Mouse (Mus musculus) myocyte (in vitro differentiated cells): Measurements from ENCODE around the gene Ang6. TPM values are rescaled to one million over a fixed set of nuclear protein-coding genes. Genes with fewer than 3 reads are reported as not detected.
"Not testable (repeated sequence)": the region's sequence is repeated elsewhere in the genome, so short reads cannot be mapped to it uniquely, and the experiment has no call there.

Experiments
- H3K27me3 ChIP-seq: one replicate; pipeline ENCODE4 v1.6.1; 2011; ENCODE audit not compliant: control insufficient read depth, insufficient read depth, insufficient read length
- H3K36me3 ChIP-seq: one replicate; pipeline ENCODE4 v1.6.1; 2011; ENCODE audit not compliant: control insufficient read depth, insufficient read depth
- H3K4me2 ChIP-seq: one replicate; pipeline ENCODE4 v1.6.1; 2011; ENCODE audit warnings: low read depth, control low read depth
- H3K4me3 ChIP-seq: one replicate; pipeline ENCODE4 v1.5.1; 2011; ENCODE audit warnings: mild to moderate bottlenecking, control low read depth, moderate library complexity
- H3K79me2 ChIP-seq: one replicate; pipeline ENCODE4 v1.6.1; 2011; ENCODE audit not compliant: control insufficient read depth, insufficient read depth
- H3ac ChIP-seq: one replicate; pipeline ENCODE4 v1.6.1; 2011; ENCODE audit not compliant: control insufficient read depth, insufficient read length
- CEBPB ChIP-seq: IDR thresholded peaks from 2 replicates; pipeline ENCODE4 v1.6.1; 2011; ENCODE audit warnings: mild to moderate bottlenecking, moderate library complexity; ENCODE audit not compliant: poor library complexity, insufficient read depth, severe bottlenecking
- E2F4 ChIP-seq: IDR thresholded peaks from one replicate; pipeline ENCODE4 v1.6.1; 2011; ENCODE audit warnings: mild to moderate bottlenecking, control low read depth, moderate library complexity; ENCODE audit not compliant: insufficient read depth
- MAX ChIP-seq: IDR thresholded peaks from one replicate; pipeline ENCODE4 v1.6.1; 2011; ENCODE audit warnings: low read depth, mild to moderate bottlenecking, control low read depth
- MYOD1 ChIP-seq, 3 experiments: IDR thresholded peaks; one replicate each; pipeline ENCODE4 v1.6.1; 2011; ENCODE audit warnings: control low read depth in 2 of 3, low read depth in 2 of 3, mild to moderate bottlenecking in 2 of 3, moderate library complexity in 1 of 3; ENCODE audit not compliant: insufficient read length in 2 of 3, control insufficient read depth in 1 of 3
- POLR2A ChIP-seq: IDR thresholded peaks from one replicate; pipeline ENCODE4 v1.6.1; 2011; ENCODE audit warnings: low read depth, mild to moderate bottlenecking, control low read depth, moderate library complexity; ENCODE audit not compliant: insufficient read length
- POLR2AphosphoS2 ChIP-seq: IDR thresholded peaks from one replicate; pipeline ENCODE4 v1.6.1; 2011; ENCODE audit warnings: low read depth, control low read depth; ENCODE audit not compliant: insufficient read length
- REST ChIP-seq: IDR thresholded peaks from one replicate; pipeline ENCODE4 v1.6.1; 2011; ENCODE audit warnings: mild to moderate bottlenecking, control low read depth, moderate library complexity; ENCODE audit not compliant: insufficient read depth, insufficient read length
- TCF12 ChIP-seq: IDR thresholded peaks from one replicate; pipeline ENCODE4 v1.6.1; 2011; ENCODE audit warnings: mild to moderate bottlenecking, control low read depth; ENCODE audit not compliant: poor library complexity, insufficient read depth, severe bottlenecking
- TCF3 ChIP-seq: IDR thresholded peaks from one replicate; pipeline ENCODE4 v1.6.1; 2011; ENCODE audit warnings: low read depth, control low read depth; ENCODE audit not compliant: insufficient read length
- USF1 ChIP-seq: IDR thresholded peaks from one replicate; pipeline ENCODE4 v1.6.1; 2011; ENCODE audit warnings: low read depth, mild to moderate bottlenecking, control low read depth, moderate library complexity
- polyA plus RNA-seq: library from polyadenylated mRNA; unstranded; fragments of >200 nt; fragmentation: generic; extraction: Trizol; gene quantifications from one replicate; pipeline ENCODE4 v1.2.1, GENCODE M21; 2012; ENCODE audit warnings: missing spikeins

The Ang6 gene
- polyA plus RNA-seq: not detected

DNA sequence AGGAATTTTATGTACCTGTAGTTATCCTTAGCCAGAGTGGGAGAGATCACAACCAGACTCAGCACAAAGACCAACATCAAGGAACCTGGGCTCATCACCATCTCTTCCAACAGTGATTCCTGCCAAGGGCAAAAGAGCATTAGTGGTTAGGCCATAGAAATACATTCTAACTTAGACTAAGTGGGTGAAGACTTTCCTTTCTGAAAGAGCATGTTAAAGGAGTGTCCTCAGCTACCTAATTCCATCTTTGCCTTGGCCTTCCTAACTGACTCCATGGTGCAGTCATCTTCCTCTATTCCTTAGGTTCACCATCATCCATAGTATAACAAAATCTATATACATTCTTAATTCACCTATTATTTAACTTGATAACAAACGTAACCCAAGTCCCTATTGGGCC, at the start of gene Ang6:
Ang6 (minus strand) TSS at position 101 of the 400 bp plus-strand sequence.
- Histone ChIP-seq H3K79me2 (no peaks in the 10 kb centered on the region), H3K27me3 (no peaks in the 10 kb centered on the region), H3K4me3 (no peak within 1 kb of the TSS), H3K36me3 (no peaks in the 10 kb centered on the region), H3K4me2 (no peak within 1 kb of the TSS), H3ac (no peak within 1 kb of the TSS)
- no peak for TF ChIP-seq POLR2A
- TF ChIP-seq REST: no peak
- TF ChIP-seq TCF12: no peak
- no peak for TF ChIP-seq MYOD1 (IDR thresholded peaks at IDR 0.05; ENCODE audit: control insufficient read depth in 1 of 3, insufficient read length in 2 of 3, low read depth in 2 of 3)
- TF ChIP-seq POLR2AphosphoS2: no peak
- TF ChIP-seq USF1: no peak

DNA sequence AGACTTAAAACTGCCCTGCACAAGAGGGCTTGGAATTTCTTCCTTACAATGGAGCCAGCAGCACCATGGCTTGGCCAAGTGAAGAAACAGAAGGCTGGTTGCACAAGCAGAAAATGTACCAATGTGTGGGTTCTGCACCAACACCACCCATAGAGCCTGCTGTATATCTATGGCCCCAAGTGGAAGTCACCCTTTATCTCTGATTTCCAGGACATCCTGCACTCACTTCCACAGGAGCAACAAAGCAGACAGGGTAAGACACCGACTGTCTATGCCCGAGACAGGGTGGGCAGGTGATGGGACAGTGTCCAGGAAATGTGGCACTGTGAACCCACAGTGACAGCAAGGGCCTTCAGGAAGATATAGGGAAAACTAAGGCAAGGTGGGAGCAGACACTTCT, 44.5 kb upstream of the Ang6 start:
- H3K4me3 ChIP-seq, H3ac ChIP-seq: not testable (repeated sequence)

DNA sequence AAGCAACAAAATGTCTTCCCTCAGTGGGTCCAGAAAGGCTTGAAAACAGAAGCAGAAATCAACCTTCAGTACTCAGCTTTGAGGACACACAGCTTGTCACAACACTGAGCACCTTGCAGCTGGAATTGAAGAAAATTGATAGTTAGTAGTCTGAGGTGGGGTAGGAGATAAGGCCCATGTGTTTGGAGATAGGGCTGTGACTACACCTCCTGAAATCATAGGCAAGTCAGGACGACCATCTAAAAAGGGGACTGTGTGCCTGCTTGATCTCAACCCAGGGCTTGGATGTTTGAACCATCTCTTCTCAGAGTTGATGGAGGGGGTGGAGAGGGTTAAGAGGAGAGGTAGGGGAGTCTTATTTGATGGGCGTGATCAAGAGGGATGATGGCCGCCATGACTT, 29.8 kb upstream of the Ang6 start:
- H3K36me3 ChIP-seq: not testable (repeated sequence)

More for the DNA sequence above, 44.5 kb upstream of the Ang6 start:
- not testable (repeated sequence) for H3K36me3 ChIP-seq, H3K4me2 ChIP-seq, H3K79me2 ChIP-seq, H3K27me3 ChIP-seq

DNA sequence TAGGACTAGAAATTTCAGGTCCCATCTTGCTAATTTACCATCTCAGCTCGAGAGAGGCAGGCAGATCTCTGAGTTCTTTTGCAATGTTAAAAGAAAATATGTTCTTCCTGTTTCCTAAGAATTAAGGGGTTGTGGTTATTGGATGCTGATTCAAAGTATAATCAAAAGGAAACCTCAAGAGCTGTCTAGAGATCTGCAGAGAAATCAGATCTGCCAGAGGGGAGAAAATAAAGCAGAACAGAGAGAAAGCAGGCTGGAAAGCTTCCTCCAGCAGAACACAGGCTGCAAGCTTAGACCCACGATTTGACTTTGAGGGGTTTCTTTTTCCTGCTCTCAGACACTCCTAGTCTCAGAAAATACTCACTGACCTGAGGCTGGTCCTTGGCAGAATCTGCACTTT, 7.6 kb upstream of the Ang6 start:
- not testable (repeated sequence) for H3K4me3 ChIP-seq, H3K4me2 ChIP-seq, H3ac ChIP-seq, H3K79me2 ChIP-seq, H3K36me3 ChIP-seq, H3K27me3 ChIP-seq

More for the DNA sequence above, 29.8 kb upstream of the Ang6 start:
- not testable (repeated sequence) for H3ac ChIP-seq, H3K79me2 ChIP-seq, H3K27me3 ChIP-seq, H3K4me3 ChIP-seq, H3K4me2 ChIP-seq

DNA sequence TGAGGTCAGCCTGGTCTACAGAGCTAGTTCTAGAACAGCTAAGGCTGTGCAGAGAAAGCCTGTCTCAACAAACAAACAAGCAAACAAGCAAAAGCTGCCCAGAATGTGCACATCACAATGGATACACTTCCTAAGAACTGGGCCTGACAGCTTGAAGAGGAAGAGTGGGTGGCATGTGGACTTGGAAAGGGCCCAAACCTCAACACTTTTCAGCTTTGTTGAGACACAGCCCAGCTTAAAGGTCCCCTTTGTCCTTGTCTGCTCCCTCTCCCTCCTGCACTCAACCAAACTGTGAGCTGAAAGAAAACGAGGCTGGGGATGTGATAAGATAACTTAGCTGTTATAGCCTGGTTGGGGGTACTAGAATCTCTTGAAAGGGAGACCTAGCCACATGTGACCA, 6.0 kb upstream of the Ang6 start:
- not testable (repeated sequence) for H3K4me3 ChIP-seq, H3ac ChIP-seq

DNA sequence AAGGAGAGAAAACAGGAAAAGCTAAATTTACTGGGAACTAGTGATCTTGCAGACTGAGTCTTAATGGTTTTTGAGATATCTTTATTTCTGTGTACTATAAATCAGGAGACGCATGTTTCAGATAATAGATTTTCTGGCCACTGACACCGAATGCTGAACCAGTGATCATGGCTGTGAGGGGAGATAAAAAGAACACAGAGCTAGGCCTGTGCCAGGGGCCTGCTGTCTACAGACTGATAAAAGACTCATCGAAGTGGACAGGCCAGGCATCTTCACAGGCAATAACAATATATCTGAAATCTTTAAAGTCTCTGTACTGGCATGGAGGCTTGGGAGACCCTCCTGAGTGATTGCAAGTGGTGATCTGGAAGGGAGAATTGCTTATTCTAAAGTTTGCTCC, 469 bp downstream of the Ang6 start:
- Histone ChIP-seq H3ac (no peak overlapping the region), H3K27me3 (no peaks in the 10 kb centered on the region), H3K4me3 (no peak overlapping the region), H3K4me2 (no peak overlapping the region), H3K79me2 (no peaks in the 10 kb centered on the region), H3K36me3 (no peaks in the 10 kb centered on the region)
- TF ChIP-seq POLR2A (no peak), MYOD1 (IDR thresholded peaks at IDR 0.05; ENCODE audit: control insufficient read depth in 1 of 3, insufficient read length in 2 of 3, low read depth in 2 of 3) (no peak), REST (no peak), E2F4 (no peak), POLR2AphosphoS2 (no peak), CEBPB (no peak), TCF3 (no peak), MAX (no peak)

More for the DNA sequence above, 6.0 kb upstream of the Ang6 start:
- not testable (repeated sequence) for H3K4me2 ChIP-seq, H3K27me3 ChIP-seq, H3K79me2 ChIP-seq, H3K36me3 ChIP-seq

DNA sequence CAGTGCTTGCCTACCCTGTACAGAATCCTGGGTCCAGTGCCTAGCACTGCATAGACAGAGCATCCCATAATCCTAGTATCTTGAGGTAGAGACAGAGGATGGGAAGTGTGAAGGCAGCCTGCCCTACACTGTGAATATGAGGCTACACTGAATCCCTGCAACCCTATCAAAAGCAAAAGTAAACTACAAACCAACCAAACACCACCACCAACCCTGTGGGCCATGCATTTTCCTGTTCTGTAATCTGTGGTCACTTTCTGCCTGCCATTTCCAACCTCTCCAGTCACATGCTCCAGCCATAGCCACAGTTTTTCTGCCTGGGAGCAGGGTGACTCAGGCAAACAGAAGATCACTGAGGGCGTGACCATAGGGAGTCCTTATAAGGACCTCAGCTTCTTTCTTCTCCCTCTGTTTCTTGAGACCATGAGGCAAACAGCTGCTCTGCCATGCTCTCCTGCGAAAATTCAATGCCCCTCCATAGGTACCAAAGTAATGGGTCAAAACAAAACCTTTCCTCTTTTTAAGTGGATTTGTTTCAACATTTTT, 3.5 kb downstream of the Ang6 start:
- not testable (repeated sequence) for H3K36me3 ChIP-seq, H3K27me3 ChIP-seq, H3ac ChIP-seq, H3K79me2 ChIP-seq, H3K4me3 ChIP-seq, H3K4me2 ChIP-seq

DNA sequence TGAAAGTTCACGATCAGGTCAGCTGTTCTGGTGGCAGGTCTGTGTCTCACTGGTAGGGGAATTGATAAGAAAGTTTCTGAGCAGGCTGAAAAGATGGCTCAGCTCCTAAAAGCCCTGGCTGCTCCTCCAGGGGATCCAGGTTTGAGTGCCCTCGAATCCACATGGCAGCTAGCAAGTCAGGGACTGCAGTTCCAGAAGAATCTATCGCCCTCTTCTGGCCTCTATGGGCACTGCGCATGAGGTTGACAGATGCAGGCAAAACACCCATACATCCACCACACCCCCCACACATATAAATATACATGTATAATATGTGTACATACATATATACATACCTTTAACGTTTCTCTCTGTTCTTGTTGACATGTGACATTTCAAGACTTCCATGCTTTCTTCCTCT, 14.7 kb downstream of the Ang6 start:
- not testable (repeated sequence) for H3K79me2 ChIP-seq, H3K4me2 ChIP-seq, H3K4me3 ChIP-seq, H3K36me3 ChIP-seq, H3ac ChIP-seq, H3K27me3 ChIP-seq
